Mouse (Mus musculus) forebrain, embryonic 15.5 days (tissue): Measurements from ENCODE around the gene Golga4. TPM values are rescaled to one million over a fixed set of nuclear protein-coding genes. Genes with fewer than 3 reads are reported as not detected.

ENCODE experiments used
- ATAC-seq: fragments of 200-750 bp; cut with Nextera tagmentation; replicated peaks from 2 replicates; pipeline ENCODE4 v1.8.0; 2017; ENCODE audit warnings: mild to moderate bottlenecking, moderate TSS enrichment, moderate library complexity
- H3K27ac ChIP-seq: fragments of 300-500 bp; sonication (generic); replicated peaks from 2 replicates; pipeline ENCODE4 v1.5.1; 2015; ENCODE audit warnings: mild to moderate bottlenecking, inconsistent platforms
- H3K27me3 ChIP-seq: fragments of 300-500 bp; sonication (generic); 2 replicates; pipeline ENCODE4 v1.6.1; 2015; ENCODE audit warnings: inconsistent platforms
- H3K36me3 ChIP-seq: fragments of 300-500 bp; sonication (generic); 2 replicates; pipeline ENCODE4 v1.6.1; 2015; ENCODE audit warnings: mild to moderate bottlenecking, inconsistent platforms
- H3K4me1 ChIP-seq: fragments of 300-500 bp; sonication (generic); 2 replicates; pipeline ENCODE4 v1.6.1; 2015; ENCODE audit warnings: inconsistent platforms
- H3K4me2 ChIP-seq: fragments of 300-500 bp; sonication (generic); replicated peaks from 2 replicates; pipeline ENCODE4 v1.6.1; 2015; ENCODE audit warnings: mild to moderate bottlenecking, inconsistent platforms
- H3K4me3 ChIP-seq: fragments of 300-500 bp; sonication (generic); 2 replicates; pipeline ENCODE4 v1.5.1; 2015; ENCODE audit warnings: mild to moderate bottlenecking, inconsistent platforms
- H3K9ac ChIP-seq: fragments of 300-500 bp; sonication (generic); replicated peaks from 2 replicates; pipeline ENCODE4 v1.6.1; 2015; ENCODE audit warnings: mild to moderate bottlenecking, inconsistent platforms
- H3K9me3 ChIP-seq: fragments of 300-500 bp; sonication (generic); 2 replicates; pipeline ENCODE4 v1.6.1; 2016; ENCODE audit warnings: inconsistent platforms
- WGBS: fragments of 180-500 bp; shearing (Covaris S2); methylation state at CpG from one replicate; pipeline ENCODE4 v1.1.7; 2015; ENCODE audit warnings: mixed read lengths; 5-methylcytosine and 5-hydroxymethylcytosine counted together
- polyA plus RNA-seq: library from polyadenylated mRNA; unstranded; fragments of >200 nt; fragmentation: Nextera tagmentation; extraction: Ambion mirVana; gene quantifications from 2 replicates; pipeline ENCODE4 v1.2.1, GENCODE M21; 2015

The Golga4 gene
- polyA plus RNA-seq, 1 experiment from 2014 or later = 53.4 TPM

DNA sequence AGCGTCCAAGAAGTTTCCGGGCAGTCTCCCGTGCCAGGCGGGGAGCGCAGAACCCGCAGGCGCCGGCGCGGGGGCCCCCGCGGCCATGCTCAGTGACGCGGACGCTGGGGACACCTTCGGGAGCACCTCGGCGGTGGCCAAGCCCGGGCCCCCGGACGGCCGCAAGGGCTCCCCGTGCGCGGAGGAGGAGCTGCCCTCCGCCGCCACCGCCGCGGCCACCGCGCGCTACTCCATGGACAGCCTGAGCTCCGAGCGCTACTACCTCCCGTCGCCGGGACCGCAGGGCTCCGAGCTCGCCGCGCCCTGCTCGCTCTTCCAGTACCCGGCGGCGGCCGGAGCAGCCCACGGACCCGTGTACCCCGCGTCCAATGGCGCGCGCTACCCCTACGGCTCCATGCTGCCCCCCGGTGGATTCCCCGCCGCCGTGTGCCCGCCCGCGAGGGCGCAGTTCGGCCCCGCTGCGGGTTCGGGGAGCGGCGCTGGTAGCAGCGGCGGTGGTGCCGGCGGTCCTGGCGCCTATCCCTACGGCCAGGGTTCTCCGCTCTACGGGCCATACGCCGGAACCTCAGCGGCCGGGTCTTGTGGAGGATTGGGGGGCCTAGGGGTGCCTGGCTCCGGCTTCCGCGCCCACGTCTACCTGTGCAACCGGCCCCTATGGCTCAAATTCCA, 27.1 kb upstream of the Golga4 start:
- Histone ChIP-seq H3K9ac (peak overlapping the region; percentile 41), H3K36me3 (no peaks in the 10 kb centered on the region), H3K27me3 (peaks cover 64% of the 10 kb centered on the region), H3K4me1 (peaks cover 37% of the 10 kb centered on the region), H3K4me2 (peak overlapping the region; percentile 51), H3K27ac (peak overlapping the region; percentile 65), H3K9me3 (no peaks in the 10 kb centered on the region), H3K4me3 (peak overlapping the region; percentile 43)
- under 1% methylated on average over 87 of the region's 87 CpGs for WGBS
- peak; percentile 30 for ATAC-seq

DNA sequence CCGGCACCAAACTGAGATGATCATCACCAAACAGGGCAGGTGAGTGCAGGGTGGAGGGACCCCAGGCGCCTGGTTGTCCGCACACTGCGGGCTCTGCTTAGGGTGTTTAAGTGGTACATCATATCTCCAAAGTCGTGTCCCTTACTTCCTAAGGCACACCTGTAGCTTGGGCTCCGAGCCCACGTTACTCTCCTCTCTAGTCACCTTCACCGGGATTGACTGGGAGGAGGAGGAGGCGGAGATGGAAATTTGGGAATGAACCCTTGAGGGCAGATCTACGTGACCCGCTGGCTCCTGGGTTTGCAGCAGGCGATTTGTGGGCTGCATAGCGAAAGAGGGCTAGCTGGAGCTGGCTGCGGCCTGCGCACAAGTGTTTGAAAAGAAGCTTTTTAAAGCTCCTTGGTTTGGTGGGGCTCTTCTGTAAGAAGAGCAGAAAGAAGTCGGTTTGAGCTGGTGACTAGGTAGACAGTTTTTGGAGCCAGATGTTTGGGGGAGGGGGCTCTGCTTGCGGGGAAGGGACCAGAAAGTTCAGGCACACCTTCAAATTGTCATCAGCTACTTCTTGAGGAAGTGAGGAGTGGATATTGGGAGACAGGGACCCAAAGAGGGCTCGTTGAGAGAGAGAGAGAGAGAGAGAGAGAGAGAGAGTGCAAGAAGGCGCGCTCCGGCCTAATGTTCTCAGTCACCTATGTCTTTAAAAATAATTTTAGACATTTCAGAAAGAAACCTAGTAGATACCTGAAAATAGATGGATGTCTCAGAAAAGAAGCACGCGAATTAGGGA, 26.4 kb upstream of the Golga4 start:
- Histone ChIP-seq H3K9me3 (no peaks in the 10 kb centered on the region), H3K27ac (peak overlapping the region; percentile 65), H3K9ac (peak overlapping the region; percentile 41), H3K4me2 (peak overlapping the region; percentile 51), H3K36me3 (no peaks in the 10 kb centered on the region), H3K4me3 (peak overlapping the region; percentile 43), H3K27me3 (peaks cover 67% of the 10 kb centered on the region), H3K4me1 (peaks cover 42% of the 10 kb centered on the region)
- WGBS = 8% methylated on average over 23 of the region's 23 CpGs
- ATAC-seq = no peak

DNA sequence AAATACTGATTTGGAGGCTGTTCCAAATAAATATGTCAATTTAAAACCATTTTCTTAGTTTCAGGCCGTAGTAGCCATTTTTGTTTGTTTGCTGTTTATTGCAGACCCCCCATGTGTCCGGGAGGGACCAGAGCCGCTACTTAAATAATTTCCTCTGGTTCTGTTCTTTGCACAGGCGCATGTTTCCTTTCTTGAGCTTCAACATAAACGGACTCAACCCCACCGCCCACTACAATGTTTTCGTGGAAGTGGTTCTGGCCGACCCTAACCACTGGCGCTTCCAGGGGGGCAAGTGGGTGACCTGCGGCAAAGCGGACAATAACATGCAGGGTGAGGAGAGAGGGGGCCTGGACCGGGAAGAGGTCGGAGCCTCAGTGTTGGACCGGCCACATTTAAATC, 25.8 kb upstream of the Golga4 start:
- no peak for ATAC-seq
- peaks cover 67% of the 10 kb centered on the region for H3K27me3 ChIP-seq
- H3K4me1 ChIP-seq = peaks cover 42% of the 10 kb centered on the region
- H3K36me3 ChIP-seq = no peaks in the 10 kb centered on the region
- H3K27ac ChIP-seq = no peak overlapping the region
- H3K4me3 ChIP-seq = peak overlapping the region; percentile 43
- 12% methylated on average over 14 of the region's 14 CpGs for WGBS
- H3K9me3 ChIP-seq = no peaks in the 10 kb centered on the region
- peak overlapping the region; percentile 51 for H3K4me2 ChIP-seq
- 0 out of 2 replicates have a peak overlapping the region, but pooled peaks have one; percentile 7 for H3K9ac ChIP-seq

DNA sequence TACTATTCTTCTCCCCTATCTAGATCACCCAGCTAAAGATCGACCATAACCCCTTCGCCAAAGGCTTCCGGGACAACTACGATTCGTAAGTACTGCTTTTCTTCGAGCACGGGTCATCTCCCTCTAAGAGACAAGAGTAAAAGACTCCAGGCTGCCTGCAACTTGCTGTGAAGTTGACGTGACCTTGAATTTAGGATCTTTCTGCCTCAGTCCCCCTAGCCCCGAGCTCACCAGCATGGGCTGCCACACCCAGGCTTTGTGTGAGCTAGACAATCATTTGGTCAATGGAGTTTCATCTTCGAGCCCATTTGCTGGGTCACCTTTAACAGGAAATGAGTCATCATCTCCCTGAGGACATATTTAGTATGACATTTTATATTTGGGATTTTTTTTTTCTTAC, 23.9 kb upstream of the Golga4 start:
- WGBS = 72% methylated on average over 10 of the region's 10 CpGs
- H3K9me3 ChIP-seq = no peaks in the 10 kb centered on the region
- H3K4me2 ChIP-seq = peak overlapping the region; percentile 51; the same call in 1 of the 2 replicates
- no peak overlapping the region for H3K27ac ChIP-seq
- no peak overlapping the region for H3K9ac ChIP-seq
- ATAC-seq = no peak
- H3K36me3 ChIP-seq = no peaks in the 10 kb centered on the region
- peaks cover 38% of the 10 kb centered on the region for H3K4me1 ChIP-seq
- H3K27me3 ChIP-seq = peaks cover 72% of the 10 kb centered on the region
- H3K4me3 ChIP-seq = no peak overlapping the region

DNA sequence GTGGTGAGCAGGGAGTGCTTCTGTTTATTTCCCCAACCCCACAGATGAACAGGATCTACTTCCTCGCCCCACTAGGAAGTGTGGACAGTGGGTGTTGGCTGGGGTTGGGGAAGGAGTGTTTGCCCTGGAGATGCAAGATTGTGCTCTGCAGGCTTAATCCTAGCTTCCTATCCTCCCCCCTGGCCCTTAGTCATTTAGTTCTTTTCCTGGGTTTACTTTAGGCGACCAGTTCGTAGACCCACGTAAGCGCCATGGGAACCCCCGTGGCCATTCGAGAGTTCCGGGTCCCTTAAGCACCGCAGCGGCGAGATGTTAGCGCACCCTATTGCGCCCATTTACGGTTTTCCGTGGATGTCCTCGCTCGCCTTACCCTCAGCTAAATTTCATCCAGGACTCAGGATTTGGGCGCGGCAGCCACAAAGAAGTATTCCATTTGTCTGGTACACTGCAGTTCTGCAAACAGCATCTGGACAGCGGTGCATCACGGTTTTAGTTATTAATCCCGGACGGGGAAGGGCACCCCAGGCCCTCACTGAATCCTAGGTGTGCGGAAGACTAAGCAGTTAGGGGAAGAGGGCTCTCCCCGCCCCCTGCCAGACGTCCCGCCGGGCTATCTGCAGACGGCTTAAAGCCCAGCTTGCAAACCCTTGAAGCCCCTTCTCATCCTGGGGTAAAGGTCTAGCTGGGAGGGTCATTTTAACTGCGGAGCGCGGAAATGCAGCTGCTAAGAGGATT, 19.5 kb upstream of the Golga4 start:
- Histone ChIP-seq H3K36me3 (no peaks in the 10 kb centered on the region), H3K9ac (0 out of 2 replicates have a peak overlapping the region, but pooled peaks have one; percentile 22), H3K27ac (peak overlapping the region; percentile 48; the same call in 1 of the 2 replicates), H3K9me3 (no peaks in the 10 kb centered on the region), H3K4me1 (peaks cover 38% of the 10 kb centered on the region), H3K4me2 (peak overlapping the region; percentile 62), H3K27me3 (peaks cover 61% of the 10 kb centered on the region), H3K4me3 (peak overlapping the region; percentile 18)
- WGBS = 3% methylated on average over 32 of the region's 32 CpGs
- no peak for ATAC-seq

DNA sequence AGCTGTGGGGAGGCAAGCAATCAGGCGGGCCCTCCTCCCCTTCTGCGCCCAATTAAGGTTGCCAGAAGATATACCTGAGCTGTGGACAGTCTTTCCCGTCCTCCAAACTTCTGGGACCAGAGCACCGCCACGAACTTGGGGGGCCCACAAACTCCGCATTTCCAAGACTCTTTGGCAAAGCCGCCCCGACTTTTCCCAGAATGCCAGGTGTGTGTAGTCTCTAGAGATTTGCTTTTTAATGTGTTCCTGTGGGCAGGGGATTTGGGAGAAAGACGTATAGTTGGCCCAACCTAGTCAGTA, 19.0 kb upstream of the Golga4 start:
- ATAC-seq = no peak
- no peaks in the 10 kb centered on the region for H3K9me3 ChIP-seq
- H3K4me1 ChIP-seq = peaks cover 38% of the 10 kb centered on the region
- under 1% methylated on average over 9 of the region's 9 CpGs for WGBS
- H3K27ac ChIP-seq = peak overlapping the region; percentile 48; the same call in 1 of the 2 replicates
- H3K4me2 ChIP-seq = peak overlapping the region; percentile 62
- H3K4me3 ChIP-seq = peak overlapping the region; percentile 18
- H3K36me3 ChIP-seq = no peaks in the 10 kb centered on the region
- peaks cover 56% of the 10 kb centered on the region for H3K27me3 ChIP-seq
- 0 out of 2 replicates have a peak overlapping the region, but pooled peaks have one; percentile 22 for H3K9ac ChIP-seq

DNA sequence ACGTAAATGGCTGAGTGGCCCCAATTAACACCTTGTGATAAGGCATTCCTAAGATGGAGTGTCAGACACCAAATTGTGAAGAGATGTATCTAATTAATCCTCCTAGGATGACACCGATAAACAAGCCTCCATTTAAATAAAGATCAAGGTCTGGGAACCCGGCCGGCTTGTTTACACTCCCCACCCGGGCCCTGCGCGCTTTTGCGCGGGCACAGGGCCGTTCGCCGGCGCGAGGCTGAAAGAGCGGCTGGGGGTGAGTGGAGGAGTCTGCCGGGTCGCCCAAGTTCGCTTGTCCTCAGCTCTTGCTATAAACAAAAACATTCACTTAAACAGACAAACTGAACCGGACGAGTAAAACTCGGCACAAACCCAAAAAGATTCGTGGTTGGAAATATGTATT, 18.4 kb upstream of the Golga4 start:
- ATAC-seq = no peak; the same call in 1 of the 2 replicates
- peak overlapping the region; percentile 31 for H3K4me3 ChIP-seq
- peak overlapping the region; percentile 62 for H3K4me2 ChIP-seq
- peaks cover 38% of the 10 kb centered on the region for H3K4me1 ChIP-seq
- H3K27me3 ChIP-seq = peaks cover 53% of the 10 kb centered on the region
- H3K36me3 ChIP-seq = no peaks in the 10 kb centered on the region
- peak overlapping the region; percentile 48; the same call in 1 of the 2 replicates for H3K27ac ChIP-seq
- H3K9me3 ChIP-seq = no peaks in the 10 kb centered on the region
- 1% methylated on average over 22 of the region's 22 CpGs for WGBS
- 0 out of 2 replicates have a peak overlapping the region, but pooled peaks have one; percentile 13 for H3K9ac ChIP-seq

DNA sequence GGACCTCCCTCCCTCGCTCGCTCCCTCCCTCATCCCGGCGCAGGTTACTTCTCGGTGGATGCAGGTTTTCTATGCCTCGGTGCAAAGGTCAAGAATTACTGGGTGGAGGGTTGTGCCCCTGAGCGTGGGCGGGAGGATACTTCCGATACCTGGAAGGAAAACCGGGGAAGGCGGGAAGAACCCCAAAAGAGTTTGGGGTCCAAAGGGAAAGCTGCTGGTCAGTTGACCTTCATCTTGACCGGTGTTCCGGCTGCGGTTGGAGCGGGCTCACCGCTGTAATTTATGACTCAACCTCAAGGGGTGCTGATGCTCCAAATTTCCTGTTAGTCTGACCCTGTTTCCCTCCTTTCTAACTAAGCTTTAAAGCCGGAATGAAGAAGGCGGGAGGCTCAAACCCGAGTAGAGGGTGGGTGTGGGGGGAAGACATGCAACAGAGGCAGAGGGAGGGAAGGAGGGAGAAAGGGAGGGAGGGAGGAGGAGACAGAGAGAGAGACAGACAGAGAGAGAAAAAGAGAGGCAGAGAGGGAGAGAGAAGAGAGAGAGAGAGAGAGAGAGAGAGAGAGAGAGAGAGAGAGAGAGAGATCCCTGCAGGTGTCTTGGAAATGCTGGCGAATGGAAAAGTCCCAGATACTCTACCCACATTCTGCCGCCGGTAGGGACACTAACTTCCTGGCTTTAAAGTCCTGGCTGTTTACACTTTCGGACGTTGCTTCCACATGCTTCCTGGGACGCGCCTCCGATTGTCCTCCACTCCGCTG, 17.8 kb upstream of the Golga4 start:
- H3K27me3 ChIP-seq = peaks cover 47% of the 10 kb centered on the region
- WGBS = 1% methylated on average over 28 of the region's 28 CpGs
- peaks cover 38% of the 10 kb centered on the region for H3K4me1 ChIP-seq
- peak overlapping the region; percentile 13; the same call in 1 of the 2 replicates for H3K9ac ChIP-seq
- no peaks in the 10 kb centered on the region for H3K9me3 ChIP-seq
- H3K27ac ChIP-seq = peak overlapping the region; percentile 48
- no peak for ATAC-seq
- H3K36me3 ChIP-seq = no peaks in the 10 kb centered on the region
- H3K4me3 ChIP-seq = peak overlapping the region; percentile 31
- H3K4me2 ChIP-seq = peak overlapping the region; percentile 62

DNA sequence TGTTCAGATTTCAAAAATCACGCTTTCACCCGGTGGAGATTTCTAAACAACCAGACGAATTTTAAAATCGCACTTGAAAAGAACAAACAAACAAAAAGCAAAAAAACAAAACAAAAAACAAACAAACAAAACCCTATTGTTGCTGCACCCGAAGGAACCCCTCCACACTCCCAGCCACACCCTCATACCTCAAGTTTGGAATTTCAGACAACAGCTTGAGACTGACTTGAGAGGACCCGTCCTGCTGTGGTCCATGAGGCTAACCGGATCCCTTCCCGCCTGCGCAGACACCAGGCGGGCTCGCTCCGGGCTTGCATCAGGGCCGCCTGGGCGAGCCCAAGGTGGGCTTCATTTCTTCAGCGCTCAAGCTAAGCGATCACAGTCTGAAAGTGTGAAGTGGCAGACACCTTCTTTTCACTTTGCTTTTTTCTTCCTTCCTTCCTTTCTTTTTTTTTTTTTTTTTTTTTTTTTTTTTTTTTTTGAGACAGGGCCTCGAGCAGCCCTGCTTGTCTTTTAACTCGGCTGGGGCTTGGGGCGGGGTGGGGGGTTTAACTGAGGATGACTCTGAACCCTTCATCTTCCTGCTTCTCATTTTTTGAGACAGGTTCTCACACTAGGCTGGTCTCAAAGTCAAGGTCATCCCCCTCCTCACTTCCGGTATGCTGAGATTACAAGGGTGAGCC, 17.0 kb upstream of the Golga4 start:
- peaks cover 38% of the 10 kb centered on the region for H3K4me1 ChIP-seq
- no peak; the same call in none of the 2 replicates for ATAC-seq
- H3K4me2 ChIP-seq = peak overlapping the region; percentile 62
- 2% methylated on average over 20 of the region's 20 CpGs for WGBS
- H3K27me3 ChIP-seq = peaks cover 40% of the 10 kb centered on the region
- no peaks in the 10 kb centered on the region for H3K36me3 ChIP-seq
- peak overlapping the region; percentile 31 for H3K4me3 ChIP-seq
- 0 out of 2 replicates have a peak overlapping the region, but pooled peaks have one; percentile 20 for H3K27ac ChIP-seq
- H3K9ac ChIP-seq = peak overlapping the region; percentile 22; the same call in 1 of the 2 replicates
- no peaks in the 10 kb centered on the region for H3K9me3 ChIP-seq

DNA sequence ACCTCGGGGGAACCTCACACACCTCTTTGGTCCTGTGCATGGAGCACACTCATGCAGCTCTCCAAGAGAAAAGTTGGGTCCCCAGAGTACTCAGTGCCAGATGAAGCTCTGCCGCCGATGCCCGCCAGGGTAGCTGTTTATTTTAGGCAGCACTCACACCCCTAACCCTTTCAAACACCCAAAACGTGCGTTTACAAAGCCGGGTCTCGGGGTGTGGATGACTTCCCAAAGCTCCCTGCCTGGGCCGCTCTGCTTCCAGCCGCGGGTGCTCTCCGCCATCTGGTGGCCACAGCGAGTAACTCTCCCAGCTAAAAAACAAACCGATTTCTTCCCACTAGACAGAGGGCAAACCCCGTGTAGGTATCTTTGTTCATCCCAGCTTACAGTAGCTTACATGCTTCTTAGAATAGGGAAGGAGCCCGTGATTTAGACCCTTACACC, 16.5 kb upstream of the Golga4 start:
- H3K4me3 ChIP-seq = peak overlapping the region; percentile 31
- no peaks in the 10 kb centered on the region for H3K9me3 ChIP-seq
- peak; percentile 85 for ATAC-seq
- H3K4me1 ChIP-seq = peaks cover 34% of the 10 kb centered on the region
- peak overlapping the region; percentile 22; the same call in 1 of the 2 replicates for H3K9ac ChIP-seq
- under 1% methylated on average over 16 of the region's 16 CpGs for WGBS
- H3K27me3 ChIP-seq = peaks cover 34% of the 10 kb centered on the region
- no peaks in the 10 kb centered on the region for H3K36me3 ChIP-seq
- H3K4me2 ChIP-seq = peak overlapping the region; percentile 62
- H3K27ac ChIP-seq = no peak overlapping the region

DNA sequence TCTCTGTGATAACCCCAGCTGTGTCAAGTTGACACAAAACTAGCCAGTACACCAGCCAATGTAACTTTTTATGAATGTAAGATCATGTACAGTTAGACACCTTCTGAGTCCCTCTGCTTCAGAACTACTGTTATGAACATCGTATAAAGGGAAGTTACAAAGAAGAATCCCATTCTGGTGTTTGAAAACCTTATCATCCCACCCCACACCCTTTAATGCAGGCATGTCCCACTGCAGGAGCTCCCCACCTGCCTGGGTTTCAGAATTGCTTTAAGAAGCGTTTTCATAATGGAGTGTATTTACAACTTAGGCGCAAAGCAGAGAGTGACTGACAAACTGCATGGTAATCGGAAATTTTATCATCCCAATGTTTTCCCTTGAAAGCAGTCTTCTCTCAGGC, 14.9 kb upstream of the Golga4 start:
- 82% methylated on average over 4 of the region's 4 CpGs for WGBS
- H3K9ac ChIP-seq = no peak overlapping the region
- no peak overlapping the region for H3K4me3 ChIP-seq
- H3K4me1 ChIP-seq = peaks cover 33% of the 10 kb centered on the region
- no peaks in the 10 kb centered on the region for H3K36me3 ChIP-seq
- H3K4me2 ChIP-seq = no peak overlapping the region
- H3K27me3 ChIP-seq = peaks cover 24% of the 10 kb centered on the region
- no peaks in the 10 kb centered on the region for H3K9me3 ChIP-seq
- H3K27ac ChIP-seq = no peak overlapping the region
- no peak for ATAC-seq
